Mouse (Mus musculus) embryonic fibroblast, embryonic 13.5 days (primary cell): ENCODE data around the gene Osbpl10.

Source experiments
- CTCF ChIP-seq: IDR thresholded peaks from 2 replicates; pipeline ENCODE4 v1.5.1; 2011; ENCODE audit warnings: mild to moderate bottlenecking, control low read depth, low read length, moderate library complexity, borderline replicate concordance; ENCODE audit not compliant: insufficient read depth
- POLR2A ChIP-seq: IDR thresholded peaks from 2 replicates; pipeline ENCODE4 v1.6.1; 2011; ENCODE audit warnings: low read depth, mild to moderate bottlenecking, control low read depth, low read length, moderate library complexity

GRCm38 (mm10) chr9:115201264-115201663, 222.9 kb downstream of the Osbpl10 start:
- no peak for TF ChIP-seq CTCF
- TF ChIP-seq POLR2A, result no peak
